Mouse (Mus musculus) ES-Bruce4 (cell line): ENCODE measurements around the gene Nars2.
"Not testable (repeated sequence)": the region's sequence is repeated elsewhere in the genome, so short reads cannot be mapped to it uniquely, and the experiment has no call there.

Experiments
- CTCF ChIP-seq: IDR thresholded peaks from one replicate; pipeline ENCODE4 v1.8.1; 2011; ENCODE audit warnings: low read depth, low read length
- EP300 ChIP-seq: IDR thresholded peaks from 2 replicates; pipeline ENCODE4 v1.6.1; 2011; ENCODE audit warnings: low read depth, low read length; ENCODE audit not compliant: insufficient read depth

DNA sequence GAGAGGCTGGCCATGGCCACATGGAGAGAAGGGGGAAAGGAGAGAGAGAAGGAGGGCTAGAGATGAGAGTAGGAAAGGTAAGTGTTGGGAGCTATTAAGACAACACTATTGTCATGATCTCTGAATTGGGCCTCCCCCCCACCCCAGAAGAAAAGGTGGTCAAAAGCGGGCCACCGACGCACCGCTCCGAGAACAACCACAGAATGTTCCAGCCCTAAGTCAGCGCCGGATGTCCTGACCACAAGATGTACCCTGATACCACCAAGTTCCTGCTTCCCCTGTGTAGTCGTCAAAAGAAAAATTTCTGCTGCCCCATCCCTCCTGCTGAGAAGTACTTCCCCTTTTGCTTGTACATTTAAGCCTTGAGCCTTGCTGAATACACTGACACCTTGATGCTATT is 4.8 kb upstream of the Nars2 start:
- TF ChIP-seq EP300, CTCF: not testable (repeated sequence)
